Mouse (Mus musculus) cerebellum, adult 2 months (tissue): ENCODE data around the gene Prss29.

Experiments
- CTCF ChIP-seq: fragments of 200-500 bp; IDR thresholded peaks from 2 replicates; pipeline ENCODE4 v1.5.1; 2011; ENCODE audit warnings: low read depth, mild to moderate bottlenecking, control low read depth, low read length, moderate library complexity, borderline replicate concordance; ENCODE audit not compliant: insufficient read depth
- POLR2A ChIP-seq: fragments of 200-500 bp; IDR thresholded peaks from 2 replicates; pipeline ENCODE4 v1.6.1; 2011; ENCODE audit warnings: low read length, control low read depth, borderline replicate concordance; ENCODE audit not compliant: insufficient read depth

DNA sequence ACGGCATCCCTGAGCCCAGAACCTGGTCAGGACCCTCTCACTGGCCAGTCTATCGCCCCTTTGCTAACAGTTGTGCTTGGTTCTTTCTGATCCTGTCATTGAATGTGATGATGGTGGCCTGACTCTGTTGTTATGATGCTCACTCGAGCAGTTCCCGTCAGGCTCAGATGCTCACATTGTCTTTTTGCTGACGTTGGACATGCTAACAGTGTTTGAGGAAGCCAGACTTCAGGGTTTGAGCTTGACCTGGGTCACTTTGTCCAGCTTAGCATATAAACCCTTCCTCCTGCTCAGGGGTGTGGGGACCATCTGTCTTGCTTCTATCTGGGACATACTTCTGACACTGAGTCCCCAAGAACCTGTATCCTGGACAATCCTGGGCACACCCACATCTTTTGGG lies at the start of gene Prss29:
- TF ChIP-seq CTCF = no peak
- TF ChIP-seq POLR2A = no peak
